Mouse (Mus musculus): Measurements from ENCODE around the gene Dedd. TPM values are rescaled to one million over a fixed set of nuclear protein-coding genes. Genes with fewer than 3 reads are reported as not detected.

Dedd gene
- polyA plus RNA-seq, 1 experiment from 2014 or later: 54.1 TPM

GRCm38 (mm10) chr1:171387099-171387498 is 58.2 kb downstream of the Dedd start:
- peaks cover 3% of the 10 kb centered on the region; the same call in 1 of the 2 replicates for H3K4me1 ChIP-seq (ENCODE audit: control insufficient read depth, insufficient read depth, low read length)
- no peak overlapping the region for H3K4me3 ChIP-seq (ENCODE audit: low read depth, low read length)
- H3K36me3 ChIP-seq (ENCODE audit: control insufficient read depth, insufficient read depth, low read length): no peaks in the 10 kb centered on the region
- WGBS: 19% methylated on average over 6 of the region's 6 CpGs
- H3K9ac ChIP-seq (replicated peaks; ENCODE audit: low read depth, low read length): no peak overlapping the region
- H3K4me2 ChIP-seq (replicated peaks; ENCODE audit: low read depth, low read length): no peak overlapping the region
- H3K27me3 ChIP-seq (ENCODE audit: control insufficient read depth, insufficient read depth, low read length): no peaks in the 10 kb centered on the region
- ATAC-seq (ENCODE audit: insufficient number of reproducible peaks, insufficient read depth, low FRiP score, low read depth): 0 out of 2 replicates have a peak, but pooled peaks have one; percentile 34
- H3K9me3 ChIP-seq (ENCODE audit: control insufficient read depth, low read depth, low read length): no peaks in the 10 kb centered on the region
- H3K27ac ChIP-seq (ENCODE audit: low read length): no peak overlapping the region

GRCm38 (mm10) chr1:171388376-171389102 is 59.6 kb downstream of the Dedd start, which contains the start of gene Arhgap30:
Gene Arhgap30 (plus strand): TSS chr1:171388954.
- 78% methylated on average over 15 of the region's 15 CpGs for WGBS
- no peaks in the 10 kb centered on the region for H3K9me3 ChIP-seq (ENCODE audit: control insufficient read depth, low read depth, low read length)
- H3K4me1 ChIP-seq (ENCODE audit: control insufficient read depth, insufficient read depth, low read length): peaks cover 3% of the 10 kb centered on the region; the same call in 1 of the 2 replicates
- H3K27ac ChIP-seq (ENCODE audit: low read length): no peak within 1 kb of the TSS; the same call in 1 of the 2 replicates
- no peak for ATAC-seq (ENCODE audit: insufficient number of reproducible peaks, insufficient read depth, low FRiP score, low read depth)
- H3K36me3 ChIP-seq (ENCODE audit: control insufficient read depth, insufficient read depth, low read length): no peaks in the 10 kb centered on the region
- H3K9ac ChIP-seq (replicated peaks; ENCODE audit: low read depth, low read length): no peak within 1 kb of the TSS
- no peaks in the 10 kb centered on the region for H3K27me3 ChIP-seq (ENCODE audit: control insufficient read depth, insufficient read depth, low read length)
- H3K4me3 ChIP-seq (ENCODE audit: low read depth, low read length): no peak within 1 kb of the TSS
- no peak within 1 kb of the TSS for H3K4me2 ChIP-seq (replicated peaks; ENCODE audit: low read depth, low read length)

- H3K4me2 ChIP-seq (replicated peaks; ENCODE audit: low read depth, low read length): no peak overlapping the region
- 74% methylated on average over 4 of the region's 4 CpGs for WGBS
- H3K4me3 ChIP-seq (ENCODE audit: low read depth, low read length): no peak overlapping the region
- peaks cover 3% of the 10 kb centered on the region; the same call in 1 of the 2 replicates for H3K4me1 ChIP-seq (ENCODE audit: control insufficient read depth, insufficient read depth, low read length)
- H3K9me3 ChIP-seq (ENCODE audit: control insufficient read depth, low read depth, low read length): no peaks in the 10 kb centered on the region
- ATAC-seq (ENCODE audit: insufficient number of reproducible peaks, insufficient read depth, low FRiP score, low read depth): no peak
- no peaks in the 10 kb centered on the region for H3K27me3 ChIP-seq (ENCODE audit: control insufficient read depth, insufficient read depth, low read length)
- H3K36me3 ChIP-seq (ENCODE audit: control insufficient read depth, insufficient read depth, low read length): no peaks in the 10 kb centered on the region
- no peak overlapping the region for H3K9ac ChIP-seq (replicated peaks; ENCODE audit: low read depth, low read length)
- H3K27ac ChIP-seq (ENCODE audit: low read length): no peak overlapping the region; the same call in 1 of the 2 replicates
Observed at GRCm38 (mm10) chr1:171390101-171390500, 61.2 kb downstream of the Dedd start.

Other genes starting within 250 kb of the Dedd start
- 2.6 and 2.8 TPM in 2 replicates for gene Cfap126, start 215.2 kb upstream of the Dedd start, polyA plus RNA-seq (2014; fragmentation: Nextera tagmentation; extraction: Ambion mirVana)
- 297 and 311 TPM in 2 replicates for gene Sdhc, start 178.5 kb upstream of the Dedd start, polyA plus RNA-seq (2014; fragmentation: Nextera tagmentation; extraction: Ambion mirVana)
- 1.9 and 2.0 TPM in 2 replicates for gene Mpz, start 178.4 kb upstream of the Dedd start, polyA plus RNA-seq (2014; fragmentation: Nextera tagmentation; extraction: Ambion mirVana)
- 35.6 and 39.6 TPM in 2 replicates for gene Pcp4l1, start 132.9 kb upstream of the Dedd start, polyA plus RNA-seq (2014; fragmentation: Nextera tagmentation; extraction: Ambion mirVana)
- 0.17 and 0.30 TPM in 2 replicates for gene Nr1i3, start 115.2 kb upstream of the Dedd start, polyA plus RNA-seq (2014; fragmentation: Nextera tagmentation; extraction: Ambion mirVana)
- gene Tomm40l, start 106.6 kb upstream of the Dedd start, polyA plus RNA-seq (2014; fragmentation: Nextera tagmentation; extraction: Ambion mirVana): 25.0 and 28.2 TPM in 2 replicates
- 3.9 and 7.3 TPM in 2 replicates for gene Apoa2, start 104.1 kb upstream of the Dedd start, polyA plus RNA-seq (2014; fragmentation: Nextera tagmentation; extraction: Ambion mirVana)
- 52.5 and 58.4 TPM in 2 replicates for gene Fcer1g, start 94.8 kb upstream of the Dedd start, polyA plus RNA-seq (2014; fragmentation: Nextera tagmentation; extraction: Ambion mirVana)
- gene Adamts4, start 78.7 kb upstream of the Dedd start, polyA plus RNA-seq (2014; fragmentation: Nextera tagmentation; extraction: Ambion mirVana): 5.3 and 6.3 TPM in 2 replicates
- gene Ndufs2, start 77.8 kb upstream of the Dedd start, polyA plus RNA-seq (2014; fragmentation: Nextera tagmentation; extraction: Ambion mirVana): 219 and 234 TPM in 2 replicates
- 81.1 and 87.0 TPM in 2 replicates for gene B4galt3, start 58.8 kb upstream of the Dedd start, polyA plus RNA-seq (2014; fragmentation: Nextera tagmentation; extraction: Ambion mirVana)
- 56.7 and 57.7 TPM in 2 replicates for gene Ppox, start 48.0 kb upstream of the Dedd start, polyA plus RNA-seq (2014; fragmentation: Nextera tagmentation; extraction: Ambion mirVana)
- gene Usp21, start 41.2 kb upstream of the Dedd start, polyA plus RNA-seq (2014; fragmentation: Nextera tagmentation; extraction: Ambion mirVana): 68.8 and 70.6 TPM in 2 replicates
- 118 and 130 TPM in 2 replicates for gene Ufc1, start 34.1 kb upstream of the Dedd start, polyA plus RNA-seq (2014; fragmentation: Nextera tagmentation; extraction: Ambion mirVana)
- 37.1 and 40.8 TPM in 2 replicates for gene Nit1, start 16.5 kb downstream of the Dedd start, polyA plus RNA-seq (2014; fragmentation: Nextera tagmentation; extraction: Ambion mirVana)
- 44.7 TPM in 2 replicates for gene Pfdn2, start 16.5 kb downstream of the Dedd start, polyA plus RNA-seq (2014; fragmentation: Nextera tagmentation; extraction: Ambion mirVana)
- gene Klhdc9, start 31.7 kb downstream of the Dedd start, polyA plus RNA-seq (2014; fragmentation: Nextera tagmentation; extraction: Ambion mirVana): 1.5 and 1.6 TPM in 2 replicates
- 10.7 and 13.7 TPM in 2 replicates for gene Nectin4, start 41.0 kb downstream of the Dedd start, polyA plus RNA-seq (2014; fragmentation: Nextera tagmentation; extraction: Ambion mirVana)
- 0.67 and 1.3 TPM in 2 replicates for gene Arhgap30, start 59.8 kb downstream of the Dedd start, polyA plus RNA-seq (2014; fragmentation: Nextera tagmentation; extraction: Ambion mirVana)
- gene Usf1, start 82.2 kb downstream of the Dedd start, polyA plus RNA-seq (2014; fragmentation: Nextera tagmentation; extraction: Ambion mirVana): 85.2 and 95.0 TPM in 2 replicates
- 3.0 and 3.1 TPM in 2 replicates for gene Tstd1, start 89.7 kb downstream of the Dedd start, polyA plus RNA-seq (2014; fragmentation: Nextera tagmentation; extraction: Ambion mirVana)
- 119 and 127 TPM in 2 replicates for gene F11r, start 108.4 kb downstream of the Dedd start, polyA plus RNA-seq (2014; fragmentation: Nextera tagmentation; extraction: Ambion mirVana)
- 14.5 and 14.6 TPM in 2 replicates for gene Alyref2, start 174.3 kb downstream of the Dedd start, polyA plus RNA-seq (2014; fragmentation: Nextera tagmentation; extraction: Ambion mirVana)
- gene Itln1, start 206.1 kb downstream of the Dedd start, polyA plus RNA-seq (2014; fragmentation: Nextera tagmentation; extraction: Ambion mirVana): not detected in 2 replicates
- 0.21 and 0.26 TPM in 2 replicates for gene Cd244a, start 230.0 kb downstream of the Dedd start, polyA plus RNA-seq (2014; fragmentation: Nextera tagmentation; extraction: Ambion mirVana)